Mouse (Mus musculus): ENCODE measurements around the gene Plekha1.

GRCm38 (mm10) chr7:130950482-130950881 is 84.9 kb downstream of the Plekha1 start:
- TF ChIP-seq CTCF (IDR thresholded peaks at IDR 0.05; ENCODE audit: borderline replicate concordance, insufficient read depth, low read depth, low read length) (no peak), POLR2A (IDR thresholded peaks at IDR 0.05; ENCODE audit: borderline replicate concordance, insufficient read depth, low read length) (no peak)

All from cerebellum, adult 2 months (tissue).